Mouse (Mus musculus): ENCODE results near the gene Dab1.
A peak's percentile ranks its signal among the peaks of the same experiment; 100 is the strongest.

Dab1 gene

GRCm38 (mm10) chr4:104281518-104281917 is 662.4 kb downstream of the Dab1 start:
- no peak for DNase-seq

GRCm38 (mm10) chr4:104283906-104284305 is 664.7 kb downstream of the Dab1 start:
- no peak for DNase-seq

- DNase-seq: no peak
Measured at GRCm38 (mm10) chr4:104288401-104288800, 669.2 kb downstream of the Dab1 start.

GRCm38 (mm10) chr4:104301764-104302163 is 682.6 kb downstream of the Dab1 start:
- no peak for DNase-seq

- no peak for DNase-seq
Measured at GRCm38 (mm10) chr4:104302996-104303652, 684.0 kb downstream of the Dab1 start.

- DNase-seq: no peak
Measured at GRCm38 (mm10) chr4:104307781-104308180, 688.6 kb downstream of the Dab1 start.

GRCm38 (mm10) chr4:104326221-104326620 is 707.1 kb downstream of the Dab1 start:
- no peak for DNase-seq

GRCm38 (mm10) chr4:104331896-104332295 is 712.7 kb downstream of the Dab1 start:
- no peak for DNase-seq

- DNase-seq: no peak
Measured at GRCm38 (mm10) chr4:104332399-104332798, 713.2 kb downstream of the Dab1 start.

- no peak for DNase-seq
Measured at GRCm38 (mm10) chr4:104337279-104337678, 718.1 kb downstream of the Dab1 start.

- DNase-seq: no peak
Measured at GRCm38 (mm10) chr4:104338382-104338781, 719.2 kb downstream of the Dab1 start.

GRCm38 (mm10) chr4:104361345-104361744 is 742.2 kb downstream of the Dab1 start:
- no peak for DNase-seq

GRCm38 (mm10) chr4:104366491-104366890 is 747.3 kb downstream of the Dab1 start:
- DNase-seq: peak; percentile 18

- peak; percentile 86 for DNase-seq
Measured at GRCm38 (mm10) chr4:104366894-104367740, 748.0 kb downstream of the Dab1 start.

- peak; percentile 47 for DNase-seq
Measured at GRCm38 (mm10) chr4:104367741-104368411, 748.7 kb downstream of the Dab1 start.

- peak; percentile 88 for DNase-seq
Measured at GRCm38 (mm10) chr4:104368561-104369021, 749.4 kb downstream of the Dab1 start.

- no peak for DNase-seq
Measured at GRCm38 (mm10) chr4:104369091-104369490, 749.9 kb downstream of the Dab1 start.

- DNase-seq: no peak
Measured at GRCm38 (mm10) chr4:104371136-104371535, 752.0 kb downstream of the Dab1 start.

GRCm38 (mm10) chr4:104374191-104374590 is 755.0 kb downstream of the Dab1 start:
- DNase-seq: no peak

- DNase-seq: no peak
Measured at GRCm38 (mm10) chr4:104384704-104385103, 765.5 kb downstream of the Dab1 start.

GRCm38 (mm10) chr4:104385272-104385671 is 766.1 kb downstream of the Dab1 start:
- no peak for DNase-seq

- no peak for DNase-seq
Measured at GRCm38 (mm10) chr4:104395515-104395914, 776.4 kb downstream of the Dab1 start.

- peak; percentile 4 for DNase-seq
Measured at GRCm38 (mm10) chr4:104396095-104396494, 776.9 kb downstream of the Dab1 start.

Measured in embryo, embryonic 11 days (tissue).